Mouse (Mus musculus): ENCODE results near the gene Lmo4. TPM values are rescaled to one million over a fixed set of nuclear protein-coding genes. Genes with fewer than 3 reads are reported as not detected.

Lmo4 gene
- polyA plus RNA-seq, 1 experiment from 2014 or later, result 97.2 TPM

DNA sequence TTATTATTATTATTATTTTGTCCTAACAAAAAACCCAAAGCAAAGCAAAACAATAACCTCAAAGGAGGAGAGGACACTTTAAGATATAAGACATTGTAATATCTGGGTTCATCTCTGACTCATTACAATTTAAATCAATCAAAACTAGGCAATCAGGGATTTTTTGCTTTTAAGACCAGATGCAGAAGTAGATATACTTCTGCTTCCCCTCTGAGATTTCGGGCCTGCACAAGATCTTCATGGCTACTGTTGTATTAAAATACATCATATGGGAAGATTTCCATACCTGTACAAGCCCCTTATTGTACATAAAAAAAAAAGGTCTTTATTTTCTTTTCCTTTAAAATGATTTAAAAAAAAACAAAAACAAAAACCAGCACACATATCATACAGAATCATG lies 1.9 kb upstream of the Lmo4 start:
- Histone ChIP-seq H3K9me3 (ENCODE audit: control insufficient read depth, low read length) (no peaks in the 10 kb centered on the region), H3K9ac (replicated peaks; ENCODE audit: low read depth, low read length) (no peak overlapping the region), H3K27me3 (ENCODE audit: control insufficient read depth, insufficient read depth, low read length) (no peaks in the 10 kb centered on the region), H3K4me3 (ENCODE audit: low read depth, low read length) (no peak overlapping the region), H3K27ac (ENCODE audit: low read depth, low read length) (no peak overlapping the region), H3K4me1 (ENCODE audit: control insufficient read depth, insufficient read depth, low read length) (0 out of 2 replicates have a peak, but pooled peaks cover 3% of the 10 kb centered on the region), H3K4me2 (ENCODE audit: low read depth, low read length) (no peak overlapping the region), H3K36me3 (ENCODE audit: control insufficient read depth, insufficient read depth, low read length) (no peaks in the 10 kb centered on the region)
- WGBS, result 93% methylated on average over 1 of the region's 1 CpGs
- ATAC-seq (ENCODE audit: low read depth), result no peak

DNA sequence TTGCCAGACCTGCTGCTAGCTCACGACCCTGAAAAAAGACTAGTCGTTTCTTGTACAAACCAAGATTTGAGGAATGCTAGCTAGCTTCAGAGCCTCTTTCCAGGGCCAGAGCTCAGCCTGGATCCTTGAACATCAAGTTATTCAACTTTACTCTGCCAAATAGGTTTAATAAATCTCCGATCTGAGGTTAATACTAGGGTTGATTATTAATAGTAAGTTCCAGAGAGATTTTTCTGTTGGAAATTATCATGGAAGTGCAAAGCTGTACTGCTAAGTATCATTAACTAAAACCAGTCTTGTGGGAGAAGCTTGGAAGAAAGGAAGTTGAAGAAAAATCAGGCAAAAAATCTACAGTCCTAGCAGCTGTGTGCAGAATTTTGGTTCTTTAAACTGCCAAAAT lies 1.2 kb upstream of the Lmo4 start:
- no peak for ATAC-seq (ENCODE audit: low read depth)
- Histone ChIP-seq H3K27ac (ENCODE audit: low read depth, low read length) (no peak overlapping the region), H3K4me3 (ENCODE audit: low read depth, low read length) (peak overlapping the region; percentile 67), H3K4me2 (ENCODE audit: low read depth, low read length) (peak overlapping the region; percentile 90), H3K4me1 (ENCODE audit: control insufficient read depth, insufficient read depth, low read length) (0 out of 2 replicates have a peak, but pooled peaks cover 9% of the 10 kb centered on the region), H3K36me3 (ENCODE audit: control insufficient read depth, insufficient read depth, low read length) (no peaks in the 10 kb centered on the region), H3K9me3 (ENCODE audit: control insufficient read depth, low read length) (no peaks in the 10 kb centered on the region), H3K27me3 (ENCODE audit: control insufficient read depth, insufficient read depth, low read length) (no peaks in the 10 kb centered on the region), H3K9ac (replicated peaks; ENCODE audit: low read depth, low read length) (no peak overlapping the region)
- WGBS, result 18% methylated on average over 3 of the region's 3 CpGs

DNA sequence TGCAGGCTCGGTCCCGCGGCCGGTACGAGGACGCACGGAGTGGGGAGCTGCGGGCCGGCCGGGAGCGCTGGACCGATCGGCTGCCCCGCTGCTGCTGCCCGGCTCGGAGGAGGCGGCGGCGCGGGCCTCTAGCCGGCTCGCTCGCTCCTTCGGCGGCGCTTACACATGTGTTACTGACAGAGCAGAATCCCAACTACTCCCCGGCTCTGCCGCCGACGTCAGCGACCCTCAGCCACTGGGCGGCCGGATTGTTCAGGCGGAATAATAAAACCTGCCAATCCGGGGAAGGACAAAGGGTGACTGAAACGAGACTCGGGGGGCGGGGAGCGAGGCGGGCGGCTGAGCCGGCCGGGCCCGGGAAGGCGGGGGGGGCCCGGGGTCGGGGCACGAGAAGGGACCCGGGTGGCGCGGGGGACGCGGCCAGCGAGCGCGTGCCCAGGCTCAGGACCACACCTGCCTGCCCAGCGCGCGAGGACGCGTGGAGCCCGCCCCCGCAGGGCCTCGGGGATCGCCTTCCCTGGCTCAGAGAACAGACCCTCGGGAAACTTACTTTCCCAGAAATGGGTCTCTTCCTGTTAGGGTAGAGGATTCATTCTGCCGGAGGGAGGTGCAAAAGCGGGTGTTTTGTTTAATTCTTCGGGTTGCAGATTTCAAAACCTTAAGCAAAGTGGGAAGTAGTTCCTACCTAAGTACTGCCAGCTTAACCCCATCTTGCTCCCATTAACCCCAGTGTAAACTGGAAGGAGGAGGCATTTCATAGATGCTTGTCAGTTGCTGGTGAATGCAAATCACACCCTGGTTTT lies 532 bp upstream of the Lmo4 start:
- peak overlapping the region; percentile 67 for H3K4me3 ChIP-seq (ENCODE audit: low read depth, low read length)
- H3K4me1 ChIP-seq (ENCODE audit: control insufficient read depth, insufficient read depth, low read length), result peaks cover 13% of the 10 kb centered on the region; the same call in 1 of the 2 replicates
- WGBS, result under 1% methylated on average over 65 of the region's 69 CpGs
- no peaks in the 10 kb centered on the region for H3K27me3 ChIP-seq (ENCODE audit: control insufficient read depth, insufficient read depth, low read length)
- ATAC-seq (ENCODE audit: low read depth), result peak; percentile 95
- H3K27ac ChIP-seq (ENCODE audit: low read depth, low read length), result peak overlapping the region; percentile 97
- peak overlapping the region; percentile 90 for H3K4me2 ChIP-seq (ENCODE audit: low read depth, low read length)
- H3K9ac ChIP-seq (replicated peaks; ENCODE audit: low read depth, low read length), result peak overlapping the region; percentile 78
- H3K9me3 ChIP-seq (ENCODE audit: control insufficient read depth, low read length), result no peaks in the 10 kb centered on the region
- H3K36me3 ChIP-seq (ENCODE audit: control insufficient read depth, insufficient read depth, low read length), result no peaks in the 10 kb centered on the region

DNA sequence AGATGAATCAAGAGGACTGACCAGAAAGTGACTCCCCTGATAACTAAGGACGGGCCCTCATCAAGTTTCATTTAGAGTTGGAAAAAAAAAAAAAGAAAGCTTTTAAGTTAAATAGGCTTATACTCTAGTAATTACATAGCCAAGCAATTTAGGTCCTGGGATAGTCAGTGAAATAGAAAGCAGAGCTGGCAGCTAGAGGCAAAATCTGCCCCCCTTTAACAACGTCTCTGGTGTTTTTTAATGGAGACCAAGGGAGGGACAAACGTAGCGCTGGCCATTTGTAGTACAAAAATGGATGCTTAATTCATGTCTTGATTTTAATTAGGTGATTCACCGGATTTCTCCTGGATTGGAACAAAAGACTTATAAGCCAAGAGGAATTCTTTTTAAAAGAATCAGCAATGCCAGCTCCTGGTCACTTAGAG lies 1.0 kb downstream of the Lmo4 start:
- H3K27me3 ChIP-seq (ENCODE audit: control insufficient read depth, insufficient read depth, low read length), result no peaks in the 10 kb centered on the region
- H3K36me3 ChIP-seq (ENCODE audit: control insufficient read depth, insufficient read depth, low read length), result no peaks in the 10 kb centered on the region
- WGBS, result under 1% methylated on average over 5 of the region's 5 CpGs
- ATAC-seq (ENCODE audit: low read depth), result no peak
- H3K4me3 ChIP-seq (ENCODE audit: low read depth, low read length), result peak overlapping the region; percentile 67
- H3K9ac ChIP-seq (replicated peaks; ENCODE audit: low read depth, low read length), result peak overlapping the region; percentile 78
- no peaks in the 10 kb centered on the region for H3K9me3 ChIP-seq (ENCODE audit: control insufficient read depth, low read length)
- H3K27ac ChIP-seq (ENCODE audit: low read depth, low read length), result peak overlapping the region; percentile 97
- peaks cover 20% of the 10 kb centered on the region; the same call in 1 of the 2 replicates for H3K4me1 ChIP-seq (ENCODE audit: control insufficient read depth, insufficient read depth, low read length)
- peak overlapping the region; percentile 90 for H3K4me2 ChIP-seq (ENCODE audit: low read depth, low read length)

DNA sequence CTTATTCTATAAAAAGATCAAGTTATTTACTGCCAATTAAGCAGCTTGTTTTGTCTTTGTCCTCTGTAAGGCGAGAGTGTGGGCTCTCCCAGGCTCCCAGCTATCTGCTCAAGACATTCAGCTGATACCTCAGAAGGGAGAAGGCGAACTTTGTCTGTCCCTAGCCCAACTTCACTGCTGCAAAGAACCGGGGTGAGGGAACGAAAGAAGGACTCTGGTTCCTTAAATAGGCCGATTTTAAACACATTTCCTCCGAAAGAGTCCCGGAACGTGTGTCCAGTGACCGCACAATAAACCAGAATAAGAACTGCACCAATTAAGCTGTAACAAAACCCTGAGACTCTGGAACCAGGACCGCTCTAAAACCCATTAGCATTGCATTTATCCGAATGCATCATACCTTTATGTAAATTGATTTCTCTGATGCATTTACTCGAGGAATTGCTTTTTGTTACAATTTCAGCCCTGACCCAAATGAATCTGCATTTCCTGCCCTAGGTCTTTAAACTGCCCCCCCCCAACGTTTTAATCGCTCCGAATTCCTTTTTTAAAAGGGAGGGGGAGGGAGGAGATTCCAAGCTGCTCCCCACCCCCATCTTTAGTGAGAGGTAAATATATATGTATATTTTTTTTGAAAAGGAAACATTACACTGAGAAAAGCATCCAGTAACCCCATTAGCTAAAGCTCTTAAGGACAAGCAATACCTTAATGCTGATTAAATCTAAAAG lies 1.6 kb downstream of the Lmo4 start:
- no peak for ATAC-seq (ENCODE audit: low read depth)
- Histone ChIP-seq H3K9ac (replicated peaks; ENCODE audit: low read depth, low read length) (peak overlapping the region; percentile 78), H3K27me3 (ENCODE audit: control insufficient read depth, insufficient read depth, low read length) (no peaks in the 10 kb centered on the region), H3K27ac (ENCODE audit: low read depth, low read length) (peak overlapping the region; percentile 23), H3K4me3 (ENCODE audit: low read depth, low read length) (peak overlapping the region; percentile 67), H3K36me3 (ENCODE audit: control insufficient read depth, insufficient read depth, low read length) (no peaks in the 10 kb centered on the region), H3K9me3 (ENCODE audit: control insufficient read depth, low read length) (no peaks in the 10 kb centered on the region), H3K4me2 (ENCODE audit: low read depth, low read length) (peak overlapping the region; percentile 90), H3K4me1 (ENCODE audit: control insufficient read depth, insufficient read depth, low read length) (peaks cover 23% of the 10 kb centered on the region; the same call in 1 of the 2 replicates)
- WGBS, result under 1% methylated on average over 15 of the region's 15 CpGs

DNA sequence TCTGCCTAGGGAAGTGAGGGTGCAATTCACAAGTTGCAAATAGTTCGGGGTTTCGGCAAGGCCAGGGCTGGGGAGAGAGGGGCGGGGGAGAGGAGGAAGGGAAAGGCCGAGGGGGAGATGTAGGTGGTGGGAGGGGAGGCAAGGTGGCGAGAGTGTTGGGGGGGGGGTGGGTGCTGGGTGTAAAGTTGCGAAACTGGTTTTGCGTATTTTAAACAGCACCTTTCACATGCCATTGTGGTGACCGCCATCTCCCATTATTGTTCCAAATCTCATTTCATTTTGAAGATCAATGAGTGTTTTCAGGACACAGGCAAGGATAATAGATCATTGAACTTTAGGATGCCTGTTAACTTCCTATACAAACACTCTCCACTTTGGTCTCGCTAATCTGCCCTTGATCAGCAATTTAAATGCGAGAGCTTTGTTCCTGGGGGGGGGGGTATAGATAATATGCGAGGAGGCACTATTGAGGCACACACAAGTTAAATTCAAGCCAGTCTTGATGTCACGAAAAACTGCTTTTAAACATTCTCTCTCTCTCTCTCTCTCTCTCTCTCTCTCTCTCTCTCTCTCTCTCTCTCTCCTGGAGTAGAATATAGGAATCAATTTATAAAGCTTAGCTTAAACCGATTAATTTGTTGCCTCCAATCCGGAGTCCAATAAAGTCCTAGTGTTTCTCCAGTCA lies 2.3 kb downstream of the Lmo4 start:
- Histone ChIP-seq H3K9me3 (ENCODE audit: control insufficient read depth, low read length) (no peaks in the 10 kb centered on the region), H3K9ac (replicated peaks; ENCODE audit: low read depth, low read length) (peak overlapping the region; percentile 78), H3K27ac (ENCODE audit: low read depth, low read length) (peak overlapping the region; percentile 56), H3K36me3 (ENCODE audit: control insufficient read depth, insufficient read depth, low read length) (no peaks in the 10 kb centered on the region), H3K4me1 (ENCODE audit: control insufficient read depth, insufficient read depth, low read length) (peaks cover 28% of the 10 kb centered on the region; the same call in 1 of the 2 replicates), H3K27me3 (ENCODE audit: control insufficient read depth, insufficient read depth, low read length) (no peaks in the 10 kb centered on the region), H3K4me3 (ENCODE audit: low read depth, low read length) (peak overlapping the region; percentile 67), H3K4me2 (ENCODE audit: low read depth, low read length) (peak overlapping the region; percentile 90)
- ATAC-seq (ENCODE audit: low read depth), result no peak
- WGBS, result under 1% methylated on average over 14 of the region's 14 CpGs

DNA sequence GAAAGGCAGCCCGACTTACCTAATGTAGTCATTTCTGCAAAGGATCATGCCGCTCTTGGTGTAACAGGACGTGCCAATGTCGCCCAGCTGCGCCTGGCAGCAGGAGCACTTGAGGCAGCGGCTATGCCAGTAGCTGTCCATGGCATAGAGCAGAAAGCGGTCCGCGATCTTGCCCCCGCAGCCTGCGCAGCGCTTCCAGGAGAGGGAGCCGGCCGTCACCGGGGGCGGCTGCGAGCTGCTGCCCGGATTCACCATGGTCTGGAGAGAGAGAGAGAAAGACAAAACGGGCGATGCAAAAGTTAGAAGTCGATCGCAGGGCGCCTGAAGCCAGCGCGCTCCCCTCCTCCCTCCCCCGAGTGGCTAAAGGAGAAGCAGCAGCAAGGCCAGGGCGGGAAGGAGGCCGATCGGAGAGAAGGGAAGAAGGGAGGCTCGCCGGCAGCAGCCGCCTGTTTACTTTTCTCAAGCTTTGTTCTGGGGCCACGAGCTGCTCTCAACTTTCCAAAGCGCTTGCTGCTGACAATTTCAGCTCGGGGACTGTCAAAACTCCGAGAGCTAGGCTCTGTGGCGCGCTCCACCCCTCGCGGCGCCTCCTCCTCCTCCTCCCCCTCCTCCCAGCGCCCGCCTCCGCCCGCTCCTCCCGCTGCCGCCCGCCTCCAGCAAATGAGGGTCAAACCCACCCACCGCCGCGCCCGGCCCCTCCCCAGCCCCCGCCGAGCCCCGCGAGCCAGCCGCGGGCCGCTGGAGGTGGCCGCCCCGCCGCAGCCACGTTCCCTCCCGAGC lies 3.0 kb downstream of the Lmo4 start:
- Histone ChIP-seq H3K4me2 (ENCODE audit: low read depth, low read length) (peak overlapping the region; percentile 90), H3K9ac (replicated peaks; ENCODE audit: low read depth, low read length) (peak overlapping the region; percentile 78), H3K27ac (ENCODE audit: low read depth, low read length) (peak overlapping the region; percentile 56), H3K4me1 (ENCODE audit: control insufficient read depth, insufficient read depth, low read length) (peaks cover 33% of the 10 kb centered on the region; the same call in 1 of the 2 replicates), H3K4me3 (ENCODE audit: low read depth, low read length) (peak overlapping the region; percentile 67), H3K27me3 (ENCODE audit: control insufficient read depth, insufficient read depth, low read length) (no peaks in the 10 kb centered on the region), H3K36me3 (ENCODE audit: control insufficient read depth, insufficient read depth, low read length) (no peaks in the 10 kb centered on the region), H3K9me3 (ENCODE audit: control insufficient read depth, low read length) (no peaks in the 10 kb centered on the region)
- WGBS, result under 1% methylated on average over 59 of the region's 64 CpGs
- ATAC-seq (ENCODE audit: low read depth), result peak; percentile 5; the same call in 1 of the 2 replicates
